Mouse (Mus musculus) embryonic facial prominence, embryonic 13.5 days (tissue): ENCODE results near the gene Eri3. TPM values are rescaled to one million over a fixed set of nuclear protein-coding genes. Genes with fewer than 3 reads are reported as not detected.

ENCODE experiments used
- ATAC-seq: fragments of 200-750 bp; cut with Nextera tagmentation; 2 replicates; pipeline ENCODE4 v1.8.0; 2017; ENCODE audit warnings: low read depth; ENCODE audit not compliant: insufficient number of reproducible peaks, insufficient read depth, low FRiP score, low TSS enrichment
- H3K27ac ChIP-seq: fragments of 300-500 bp; sonication (generic); 2 replicates; pipeline ENCODE4 v1.5.1; 2015; ENCODE audit warnings: moderate library complexity, mild to moderate bottlenecking, inconsistent platforms
- H3K27me3 ChIP-seq: fragments of 300-500 bp; sonication (generic); 2 replicates; pipeline ENCODE4 v1.6.1; 2015; ENCODE audit warnings: mild to moderate bottlenecking, inconsistent platforms
- H3K36me3 ChIP-seq: fragments of 300-500 bp; sonication (generic); 2 replicates; pipeline ENCODE4 v1.6.1; 2015; ENCODE audit warnings: mild to moderate bottlenecking, inconsistent platforms
- H3K4me1 ChIP-seq: fragments of 300-500 bp; sonication (generic); 2 replicates; pipeline ENCODE4 v1.6.1; 2015; ENCODE audit warnings: inconsistent platforms
- H3K4me2 ChIP-seq: fragments of 300-500 bp; sonication (generic); 2 replicates; pipeline ENCODE4 v1.6.1; 2015; ENCODE audit warnings: moderate library complexity, mild to moderate bottlenecking, inconsistent platforms
- H3K4me3 ChIP-seq: fragments of 300-500 bp; sonication (generic); 2 replicates; pipeline ENCODE4 v1.5.1; 2015; ENCODE audit warnings: mild to moderate bottlenecking, inconsistent platforms
- H3K9ac ChIP-seq: fragments of 300-500 bp; sonication (generic); 2 replicates; pipeline ENCODE4 v1.6.1; 2015; ENCODE audit warnings: mild to moderate bottlenecking, inconsistent platforms
- H3K9me3 ChIP-seq: fragments of 300-500 bp; sonication (generic); 2 replicates; pipeline ENCODE4 v1.6.1; 2016; ENCODE audit warnings: inconsistent platforms
- WGBS: fragments of 180-500 bp; shearing (Covaris S2); methylation state at CpG from one replicate; pipeline ENCODE4 v1.1.7; 2015; ENCODE audit warnings: mixed read lengths; 5-methylcytosine and 5-hydroxymethylcytosine counted together
- polyA plus RNA-seq: library from polyadenylated mRNA; unstranded; fragments of >200 nt; fragmentation: Nextera tagmentation; extraction: Ambion mirVana; gene quantifications from 2 replicates; pipeline ENCODE4 v1.2.1, GENCODE M21; 2015

The Eri3 gene
- 166 and 168 TPM in 2 replicates for polyA plus RNA-seq

GRCm38 (mm10) chr4:117550140-117550851 lies at the start of gene Eri3:
Gene Eri3, plus strand, starts transcription at chr4:117550365.
- Histone ChIP-seq H3K4me1 (peaks cover 27% of the 10 kb centered on the region), H3K9ac (peak within 1 kb of the TSS; percentile 83), H3K4me3 (peak within 1 kb of the TSS; percentile 83), H3K4me2 (peak within 1 kb of the TSS; percentile 61), H3K27me3 (no peaks in the 10 kb centered on the region), H3K9me3 (no peaks in the 10 kb centered on the region), H3K27ac (peak within 1 kb of the TSS; percentile 66), H3K36me3 (peaks cover 12% of the 10 kb centered on the region)
- peak; percentile 98 for ATAC-seq
- WGBS = 0% methylated on average over 51 of the region's 53 CpGs

GRCm38 (mm10) chr4:117518246-117518645 lies 31.9 kb upstream of the Eri3 start:
- WGBS = 93% methylated on average over 4 of the region's 4 CpGs
- no peak for ATAC-seq
- no peaks in the 10 kb centered on the region for H3K36me3 ChIP-seq
- H3K4me2 ChIP-seq = no peak overlapping the region
- no peaks in the 10 kb centered on the region for H3K9me3 ChIP-seq
- no peaks in the 10 kb centered on the region for H3K4me1 ChIP-seq
- H3K27me3 ChIP-seq = no peaks in the 10 kb centered on the region
- no peak overlapping the region for H3K9ac ChIP-seq
- H3K27ac ChIP-seq = no peak overlapping the region
- H3K4me3 ChIP-seq = no peak overlapping the region

- H3K27me3 ChIP-seq = no peaks in the 10 kb centered on the region; the same call in 1 of the 2 replicates
- ATAC-seq = no peak
- H3K36me3 ChIP-seq = no peaks in the 10 kb centered on the region
- H3K9me3 ChIP-seq = no peaks in the 10 kb centered on the region
- H3K4me1 ChIP-seq = no peaks in the 10 kb centered on the region
- no peak overlapping the region for H3K9ac ChIP-seq
- no peak overlapping the region for H3K27ac ChIP-seq
- no peak overlapping the region for H3K4me2 ChIP-seq
- WGBS = 61% methylated on average over 2 of the region's 2 CpGs
- H3K4me3 ChIP-seq = no peak overlapping the region
Measured at GRCm38 (mm10) chr4:117521350-117521749, 28.8 kb upstream of the Eri3 start.

- 91% methylated on average over 5 of the region's 5 CpGs for WGBS
- H3K9ac ChIP-seq = no peak overlapping the region
- H3K4me1 ChIP-seq = no peaks in the 10 kb centered on the region
- H3K4me3 ChIP-seq = no peak overlapping the region
- H3K4me2 ChIP-seq = no peak overlapping the region
- H3K27ac ChIP-seq = no peak overlapping the region
- H3K36me3 ChIP-seq = no peaks in the 10 kb centered on the region
- no peaks in the 10 kb centered on the region; the same call in none of the 2 replicates for H3K27me3 ChIP-seq
- H3K9me3 ChIP-seq = no peaks in the 10 kb centered on the region
- ATAC-seq = no peak
Measured at GRCm38 (mm10) chr4:117525990-117526389, 24.2 kb upstream of the Eri3 start.

- no peaks in the 10 kb centered on the region; the same call in none of the 2 replicates for H3K27me3 ChIP-seq
- H3K4me2 ChIP-seq = no peak overlapping the region
- no peak overlapping the region for H3K4me3 ChIP-seq
- no peaks in the 10 kb centered on the region for H3K4me1 ChIP-seq
- H3K9ac ChIP-seq = no peak overlapping the region
- H3K36me3 ChIP-seq = no peaks in the 10 kb centered on the region
- ATAC-seq = no peak
- 65% methylated on average over 9 of the region's 9 CpGs for WGBS
- no peak overlapping the region for H3K27ac ChIP-seq
- H3K9me3 ChIP-seq = no peaks in the 10 kb centered on the region
Measured at GRCm38 (mm10) chr4:117527116-117527899, 22.9 kb upstream of the Eri3 start.

GRCm38 (mm10) chr4:117527952-117528351 lies 22.2 kb upstream of the Eri3 start:
- no peak overlapping the region for H3K27ac ChIP-seq
- ATAC-seq = no peak

GRCm38 (mm10) chr4:117529843-117530242 lies 20.3 kb upstream of the Eri3 start:
- Histone ChIP-seq H3K4me1 (no peaks in the 10 kb centered on the region), H3K27ac (no peak overlapping the region), H3K9ac (no peak overlapping the region), H3K4me3 (no peak overlapping the region), H3K36me3 (no peaks in the 10 kb centered on the region), H3K9me3 (no peaks in the 10 kb centered on the region), H3K4me2 (no peak overlapping the region), H3K27me3 (no peaks in the 10 kb centered on the region; the same call in none of the 2 replicates)
- 78% methylated on average over 4 of the region's 4 CpGs for WGBS
- ATAC-seq = no peak

More at GRCm38 (mm10) chr4:117527952-117528351, 22.2 kb upstream of the Eri3 start:
- Histone ChIP-seq H3K27me3 (no peaks in the 10 kb centered on the region; the same call in none of the 2 replicates), H3K4me3 (no peak overlapping the region), H3K9ac (no peak overlapping the region), H3K9me3 (no peaks in the 10 kb centered on the region), H3K36me3 (no peaks in the 10 kb centered on the region), H3K4me1 (no peaks in the 10 kb centered on the region), H3K4me2 (no peak overlapping the region)
- WGBS = 11% methylated on average over 1 of the region's 1 CpGs

GRCm38 (mm10) chr4:117535496-117536200 lies 14.5 kb upstream of the Eri3 start:
- no peaks in the 10 kb centered on the region for H3K36me3 ChIP-seq
- no peaks in the 10 kb centered on the region for H3K4me1 ChIP-seq
- no peak for ATAC-seq
- 48% methylated on average over 9 of the region's 9 CpGs for WGBS
- H3K27ac ChIP-seq = no peak overlapping the region
- no peak overlapping the region for H3K4me2 ChIP-seq
- H3K9me3 ChIP-seq = no peaks in the 10 kb centered on the region
- no peak overlapping the region for H3K9ac ChIP-seq
- H3K27me3 ChIP-seq = no peaks in the 10 kb centered on the region
- no peak overlapping the region for H3K4me3 ChIP-seq

- no peak overlapping the region for H3K27ac ChIP-seq
- WGBS = 80% methylated on average over 7 of the region's 7 CpGs
Measured at GRCm38 (mm10) chr4:117537002-117537401, 13.2 kb upstream of the Eri3 start.

GRCm38 (mm10) chr4:117539329-117539980 lies 10.7 kb upstream of the Eri3 start:
- no peak overlapping the region for H3K27ac ChIP-seq
- H3K27me3 ChIP-seq = no peaks in the 10 kb centered on the region; the same call in 1 of the 2 replicates
- no peak overlapping the region for H3K9ac ChIP-seq
- no peak for ATAC-seq
- H3K36me3 ChIP-seq = no peaks in the 10 kb centered on the region
- H3K4me3 ChIP-seq = no peak overlapping the region
- H3K9me3 ChIP-seq = no peaks in the 10 kb centered on the region
- H3K4me1 ChIP-seq = no peaks in the 10 kb centered on the region
- 75% methylated on average over 8 of the region's 8 CpGs for WGBS
- no peak overlapping the region for H3K4me2 ChIP-seq

More at GRCm38 (mm10) chr4:117537002-117537401, 13.2 kb upstream of the Eri3 start:
- Histone ChIP-seq H3K9ac (no peak overlapping the region), H3K4me3 (no peak overlapping the region), H3K27me3 (no peaks in the 10 kb centered on the region), H3K9me3 (no peaks in the 10 kb centered on the region), H3K4me1 (no peaks in the 10 kb centered on the region), H3K36me3 (no peaks in the 10 kb centered on the region), H3K4me2 (no peak overlapping the region)
- no peak for ATAC-seq

- no peak overlapping the region for H3K27ac ChIP-seq
- H3K4me1 ChIP-seq = no peaks in the 10 kb centered on the region
- no peak overlapping the region for H3K9ac ChIP-seq
- no peak overlapping the region for H3K4me3 ChIP-seq
- ATAC-seq = no peak
- WGBS = 73% methylated on average over 5 of the region's 5 CpGs
- no peak overlapping the region for H3K4me2 ChIP-seq
- no peaks in the 10 kb centered on the region for H3K36me3 ChIP-seq
- no peaks in the 10 kb centered on the region for H3K9me3 ChIP-seq
- H3K27me3 ChIP-seq = no peaks in the 10 kb centered on the region; the same call in 1 of the 2 replicates
Measured at GRCm38 (mm10) chr4:117540571-117540970, 9.6 kb upstream of the Eri3 start.
